Mouse (Mus musculus) MEL (cell line): Measurements from ENCODE around the gene Gm10778. TPM values are rescaled to one million over a fixed set of nuclear protein-coding genes. Genes with fewer than 3 reads are reported as not detected.

Source experiments
- DNase-seq: peaks from one replicate; pipeline ENCODE4 v3.0.0; 2011; ENCODE audit warnings: low read depth, low spot score
- H3K27ac ChIP-seq: 2 replicates; pipeline ENCODE4 v1.5.1; 2012; ENCODE audit warnings: low read depth, mild to moderate bottlenecking, control low read depth, low read length, moderate library complexity; ENCODE audit not compliant: control insufficient read depth
- H3K27me3 ChIP-seq, 2 experiments: fragments of 150-350 bp in 1 of 2; sonication (generic) in 1 of 2; 2 replicates each; pipeline ENCODE4 v1.6.1; 2012; ENCODE audit warnings: low read length in 2 of 2, mild to moderate bottlenecking in 2 of 2, improper control_type of control experiment in 1 of 2, moderate library complexity in 1 of 2; ENCODE audit not compliant: insufficient read depth in 2 of 2, control insufficient read depth in 1 of 2
- H3K36me3 ChIP-seq, 2 experiments: 2 replicates each; pipeline ENCODE4 v1.6.1; 2012 to 2014; ENCODE audit warnings: low read length in 2 of 2, improper control_type of control experiment in 1 of 2, inconsistent platforms in 1 of 2, mild to moderate bottlenecking in 1 of 2; ENCODE audit not compliant: insufficient read depth in 2 of 2, control insufficient read depth in 1 of 2
- H3K4me1 ChIP-seq, 2 experiments: fragments of 150-350 bp in 1 of 2; sonication (generic) in 1 of 2; 2 replicates each; pipeline ENCODE4 v1.6.1; 2012; ENCODE audit warnings: low read length in 2 of 2, improper control_type of control experiment in 1 of 2, mild to moderate bottlenecking in 1 of 2; ENCODE audit not compliant: insufficient read depth in 2 of 2, control insufficient read depth in 1 of 2
- H3K4me3 ChIP-seq, 2 experiments: fragments of 150-350 bp in 1 of 2; sonication (generic) in 1 of 2; 2 replicates each; pipeline ENCODE4 v1.5.1; 2012; ENCODE audit warnings: low read depth in 2 of 2, low read length in 2 of 2, mild to moderate bottlenecking in 2 of 2, moderate library complexity in 2 of 2, control low read depth in 1 of 2, improper control_type of control experiment in 1 of 2; ENCODE audit not compliant: control insufficient read depth in 1 of 2, insufficient read depth in 1 of 2
- H3K79me2 ChIP-seq: 2 replicates; pipeline ENCODE4 v1.6.1; 2012; ENCODE audit warnings: mild to moderate bottlenecking, low read length, moderate library complexity; ENCODE audit not compliant: control insufficient read depth, poor library complexity, insufficient read depth
- H3K9ac ChIP-seq: 2 replicates; pipeline ENCODE4 v1.6.1; 2012; ENCODE audit warnings: low read depth, mild to moderate bottlenecking, control low read depth, low read length, moderate library complexity; ENCODE audit not compliant: control insufficient read depth, poor library complexity, severe bottlenecking
- H3K9me3 ChIP-seq: fragments of 150-350 bp; sonication (generic); replicated peaks from 2 replicates; pipeline ENCODE4 v1.6.1; 2012; ENCODE audit warnings: mild to moderate bottlenecking, low read length, improper control_type of control experiment, moderate library complexity; ENCODE audit not compliant: insufficient read depth
- CHD1 ChIP-seq: IDR thresholded peaks from 2 replicates; pipeline ENCODE4 v1.6.1; 2012; ENCODE audit warnings: low read depth, mild to moderate bottlenecking, inconsistent platforms, low read length, improper control_type of control experiment
- CHD2 ChIP-seq: IDR thresholded peaks from 2 replicates; pipeline ENCODE4 v1.6.1; 2011; ENCODE audit warnings: low read length, improper control_type of control experiment
- CTCF ChIP-seq, 3 experiments: IDR thresholded peaks in 2 of 3; conservative IDR thresholded peaks in 1 of 3; 2 replicates each; pipeline ENCODE4 v1.5.1; 2011 to 2012; ENCODE audit warnings: low read length in 3 of 3, low read depth in 2 of 3, mild to moderate bottlenecking in 2 of 3, improper control_type of control experiment in 1 of 3, inconsistent platforms in 1 of 3, mixed read lengths in 1 of 3, moderate library complexity in 1 of 3; ENCODE audit not compliant: control insufficient read depth in 1 of 3, insufficient read depth in 1 of 3, poor library complexity in 1 of 3, severe bottlenecking in 1 of 3
- E2F4 ChIP-seq: IDR thresholded peaks from 2 replicates; pipeline ENCODE4 v1.6.1; 2011; ENCODE audit warnings: low read depth, low read length, improper control_type of control experiment, borderline replicate concordance
- ELF1 ChIP-seq: IDR thresholded peaks from 2 replicates; pipeline ENCODE4 v1.6.1; 2014; ENCODE audit warnings: low read depth, mild to moderate bottlenecking, inconsistent platforms, low read length, improper control_type of control experiment, moderate library complexity
- EP300 ChIP-seq, 2 experiments: IDR thresholded peaks; 2 replicates each; pipeline ENCODE4 v1.6.1; 2011; ENCODE audit warnings: improper control_type of control experiment in 2 of 2, low read length in 2 of 2, low read depth in 1 of 2, mild to moderate bottlenecking in 1 of 2
- ETS1 ChIP-seq: IDR thresholded peaks from 2 replicates; pipeline ENCODE4 v1.6.1; 2012; ENCODE audit warnings: low read depth, mild to moderate bottlenecking, inconsistent platforms, low read length, improper control_type of control experiment, moderate library complexity
- GATA1 ChIP-seq: IDR thresholded peaks from 2 replicates; pipeline ENCODE4 v1.6.1; 2011; ENCODE audit warnings: low read depth, low read length, improper control_type of control experiment
- KAT2A ChIP-seq: conservative IDR thresholded peaks from 2 replicates; pipeline ENCODE4 v1.6.1; 2012; ENCODE audit warnings: low read depth, low read length, improper control_type of control experiment, inconsistent platforms
- MAFK ChIP-seq: IDR thresholded peaks from 2 replicates; pipeline ENCODE4 v1.6.1; 2011; ENCODE audit warnings: low read depth, mild to moderate bottlenecking, low read length, improper control_type of control experiment, borderline replicate concordance
- MAZ ChIP-seq: IDR thresholded peaks from 2 replicates; pipeline ENCODE4 v1.6.1; 2012; ENCODE audit warnings: low read depth, mild to moderate bottlenecking, inconsistent platforms, low read length, improper control_type of control experiment
- MXI1 ChIP-seq: IDR thresholded peaks from 2 replicates; pipeline ENCODE4 v1.6.1; 2011; ENCODE audit warnings: mild to moderate bottlenecking, low read depth, low read length, improper control_type of control experiment
- MYB ChIP-seq: IDR thresholded peaks from 2 replicates; pipeline ENCODE4 v1.6.1; 2011; ENCODE audit warnings: mild to moderate bottlenecking, low read depth, low read length, improper control_type of control experiment
- MYC ChIP-seq: IDR thresholded peaks from 2 replicates; pipeline ENCODE4 v1.6.1; 2011; ENCODE audit warnings: low read depth, mild to moderate bottlenecking, low read length, improper control_type of control experiment, moderate library complexity
- NELFE ChIP-seq: IDR thresholded peaks from 2 replicates; pipeline ENCODE4 v1.6.1; 2011; ENCODE audit warnings: low read depth, low read length, improper control_type of control experiment
- NRF1 ChIP-seq: IDR thresholded peaks from 2 replicates; pipeline ENCODE4 v1.6.1; 2014; ENCODE audit warnings: low read depth, mild to moderate bottlenecking, inconsistent platforms, low read length, improper control_type of control experiment, moderate library complexity; ENCODE audit not compliant: poor library complexity, insufficient read depth, severe bottlenecking
- POLR2A ChIP-seq, 2 experiments: IDR thresholded peaks; 2 replicates each; pipeline ENCODE4 v1.6.1; 2011 to 2012; ENCODE audit warnings: low read length in 2 of 2, mild to moderate bottlenecking in 2 of 2, control low read depth in 1 of 2, improper control_type of control experiment in 1 of 2, low read depth in 1 of 2, moderate library complexity in 1 of 2; ENCODE audit not compliant: control insufficient read depth in 1 of 2, insufficient read depth in 1 of 2, poor library complexity in 1 of 2
- POLR2AphosphoS2 ChIP-seq: IDR thresholded peaks from 2 replicates; pipeline ENCODE4 v1.6.1; 2011; ENCODE audit warnings: low read length, improper control_type of control experiment
- RAD21 ChIP-seq: IDR thresholded peaks from 2 replicates; pipeline ENCODE4 v1.6.1; 2011; ENCODE audit warnings: mild to moderate bottlenecking, low read depth, low read length, improper control_type of control experiment
- SIN3A ChIP-seq: IDR thresholded peaks from 2 replicates; pipeline ENCODE4 v1.6.1; 2012; ENCODE audit warnings: low read length, improper control_type of control experiment, inconsistent platforms
- SMC3 ChIP-seq: IDR thresholded peaks from 2 replicates; pipeline ENCODE4 v1.6.1; 2011; ENCODE audit warnings: low read depth, low read length, improper control_type of control experiment
- TAL1 ChIP-seq: IDR thresholded peaks from 2 replicates; pipeline ENCODE4 v1.6.1; 2012; ENCODE audit warnings: mild to moderate bottlenecking, inconsistent platforms, low read length, moderate library complexity, mixed read lengths
- TBP ChIP-seq: IDR thresholded peaks from 2 replicates; pipeline ENCODE4 v1.8.0; 2011; ENCODE audit warnings: low read depth, low read length, improper control_type of control experiment
- TCF12 ChIP-seq: IDR thresholded peaks from 2 replicates; pipeline ENCODE4 v1.6.1; 2014; ENCODE audit warnings: low read depth, mild to moderate bottlenecking, inconsistent platforms, low read length, improper control_type of control experiment, moderate library complexity
- UBTF ChIP-seq: IDR thresholded peaks from 2 replicates; pipeline ENCODE4 v1.6.1; 2012; ENCODE audit warnings: low read depth, mild to moderate bottlenecking, inconsistent platforms, low read length, improper control_type of control experiment, moderate library complexity, borderline replicate concordance; ENCODE audit not compliant: insufficient read depth
- USF1 ChIP-seq: IDR thresholded peaks from 2 replicates; pipeline ENCODE4 v1.6.1; 2014; ENCODE audit warnings: low read depth, mild to moderate bottlenecking, inconsistent platforms, low read length, improper control_type of control experiment, moderate library complexity
- USF2 ChIP-seq, 2 experiments: IDR thresholded peaks; 2 replicates each; pipeline ENCODE4 v1.6.1; 2011 to 2012; ENCODE audit warnings: improper control_type of control experiment in 2 of 2, low read length in 2 of 2, borderline replicate concordance in 1 of 2, inconsistent platforms in 1 of 2, low read depth in 1 of 2, mild to moderate bottlenecking in 1 of 2; ENCODE audit not compliant: insufficient read depth in 1 of 2
- ZC3H11A ChIP-seq: IDR thresholded peaks from 2 replicates; pipeline ENCODE4 v1.6.1; 2012; ENCODE audit warnings: low read depth, mild to moderate bottlenecking, inconsistent platforms, low read length, improper control_type of control experiment
- ZKSCAN1 ChIP-seq: IDR thresholded peaks from 2 replicates; pipeline ENCODE4 v1.6.1; 2012; ENCODE audit warnings: low read depth, mild to moderate bottlenecking, inconsistent platforms, low read length, improper control_type of control experiment, moderate library complexity
- ZMIZ1 ChIP-seq: IDR thresholded peaks from 2 replicates; pipeline ENCODE4 v1.6.1; 2012; ENCODE audit warnings: low read depth, mild to moderate bottlenecking, inconsistent platforms, low read length, improper control_type of control experiment, moderate library complexity
- polyA plus RNA-seq, 2 experiments: library from polyadenylated mRNA; stranded (reverse) in 1 of 2; unstranded in 1 of 2; fragments of >175 nt in 1 of 2; fragments of >200 nt in 1 of 2; gene quantifications; 2 replicates each; pipeline versions ENCODE4 v1.2.1 to v1.2.4; 2012; ENCODE audit warnings: low replicate concordance in 2 of 2, low read depth in 1 of 2; ENCODE audit not compliant: insufficient read length in 2 of 2, insufficient read depth in 1 of 2, missing spikeins in 1 of 2
- total RNA-seq: library from RNA; depleted of rRNA; stranded (reverse); fragments of 300-350 nt; gene quantifications from 2 replicates; pipeline ENCODE4 v1.2.3, GENCODE M21; 2012

Gene Gm10778
- total and polyA plus RNA-seq, 3 experiments: 2.0 to 3.9 TPM; not detected in 1

DNA sequence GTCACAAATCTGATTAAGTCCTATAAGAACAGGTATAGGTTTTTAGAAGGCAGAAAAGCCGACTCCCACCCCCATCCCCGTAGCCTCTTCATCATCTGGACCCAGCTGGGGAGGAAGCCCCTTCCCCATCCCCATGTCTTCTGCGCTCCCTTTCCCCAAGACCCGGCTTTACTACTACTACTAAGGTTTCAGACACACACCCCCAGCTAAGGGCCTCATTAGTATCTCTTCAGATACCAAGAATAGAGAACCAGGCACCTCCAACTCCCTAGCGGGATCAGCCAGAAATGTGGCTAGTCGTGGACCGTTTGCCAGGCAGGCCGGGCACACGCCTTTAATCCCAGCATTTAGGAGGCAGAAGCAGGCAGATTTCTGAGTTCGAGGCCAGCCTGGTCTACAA, 48.8 kb upstream of the Gm10778 start:
- Histone ChIP-seq H3K9ac (peak overlapping the region; percentile 71), H3K27ac (peak overlapping the region; percentile 47), H3K79me2 (no peaks in the 10 kb centered on the region; the same call in 1 of the 2 replicates), H3K4me3 (peak overlapping the region; percentile 72 to 74), H3K4me1 (peaks cover 10 to 21% of the 10 kb centered on the region in 2 experiments), H3K36me3 (peaks cover 0 to 13% of the 10 kb centered on the region in 2 experiments; a peak in 2 of 4 replicates), H3K9me3 (no peaks in the 10 kb centered on the region), H3K27me3 (no peaks in the 10 kb centered on the region)
- TF ChIP-seq ZMIZ1: no peak
- no peak for TF ChIP-seq USF2 (IDR thresholded peaks at IDR 0.05; ENCODE audit: borderline replicate concordance in 1 of 2, insufficient read depth in 1 of 2, low read depth in 1 of 2, low read length in 2 of 2)
- TF ChIP-seq ZC3H11A: no peak
- no peak for TF ChIP-seq USF1
- TF ChIP-seq MAFK: no peak
- TF ChIP-seq CHD1: no peak
- TF ChIP-seq GATA1: no peak
- DNase-seq: peak; percentile 52

DNA sequence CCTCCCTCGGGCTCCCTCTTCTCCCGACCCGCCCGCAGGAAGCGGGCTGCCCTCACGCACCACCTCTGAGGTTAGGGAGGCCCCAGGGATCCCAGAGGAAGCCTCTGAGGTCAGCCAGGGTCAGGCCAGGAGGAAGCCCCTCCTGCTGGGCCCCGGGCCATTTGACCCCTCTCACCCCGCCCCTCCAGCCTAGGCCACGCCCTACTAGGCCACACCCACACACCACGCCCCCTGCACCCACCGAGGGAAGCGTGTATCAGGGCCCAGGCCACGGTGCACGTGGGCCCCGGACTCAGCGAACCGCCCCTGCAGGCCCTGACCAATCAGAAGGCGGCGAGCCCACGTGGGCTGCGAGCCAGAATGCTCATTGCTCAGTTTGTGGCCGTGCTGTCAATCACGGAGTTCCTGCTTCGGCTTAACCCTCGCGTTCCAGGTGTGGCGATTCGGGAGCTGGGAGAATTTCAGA, 48.1 kb upstream of the Gm10778 start, which contains the start of gene Tle6:
Tle6 (minus strand) TSS at position 336 of the 466 bp plus-strand sequence.
- Histone ChIP-seq H3K4me3 (peak within 1 kb of the TSS; percentile 74 to 87), H3K27ac (peak within 1 kb of the TSS; percentile 58), H3K27me3 (no peaks in the 10 kb centered on the region), H3K36me3 (peaks cover 0 to 13% of the 10 kb centered on the region in 2 experiments; a peak in 2 of 4 replicates), H3K4me1 (peaks cover 10 to 21% of the 10 kb centered on the region in 2 experiments), H3K9me3 (no peaks in the 10 kb centered on the region), H3K79me2 (no peaks in the 10 kb centered on the region; the same call in 1 of the 2 replicates), H3K9ac (peak within 1 kb of the TSS; percentile 71)
- peak; percentile 98 for DNase-seq
- TF ChIP-seq TAL1 (no peak), KAT2A (no peak), TBP (no peak), POLR2AphosphoS2 (no peak; the same call in 1 of the 2 replicates), E2F4 (no peak), ETS1 (peak; percentile 22; the same call in 1 of the 2 replicates), CHD2 (no peak), TCF12 (peak; percentile 38; the same call in 1 of the 2 replicates), MAZ (peak; percentile 57; the same call in 1 of the 2 replicates), POLR2A (IDR thresholded peaks at IDR 0.05; ENCODE audit: control insufficient read depth in 1 of 2, insufficient read depth in 1 of 2, low read depth in 1 of 2, low read length in 2 of 2, poor library complexity in 1 of 2) (peak in 1 of 2 experiments; percentile 40; a peak in 1 of 4 replicates), MAFK (no peak), SMC3 (no peak), USF2 (IDR thresholded peaks at IDR 0.05; ENCODE audit: borderline replicate concordance in 1 of 2, insufficient read depth in 1 of 2, low read depth in 1 of 2, low read length in 2 of 2) (peak in 1 of 2 experiments; percentile 60; a peak in 1 of 4 replicates), ELF1 (peak; percentile 64; the same call in 1 of the 2 replicates), ZKSCAN1 (no peak), GATA1 (0 out of 2 replicates have a peak, but pooled peaks have one; percentile 2), NELFE (peak; percentile 7; the same call in 1 of the 2 replicates), EP300 (IDR thresholded peaks at IDR 0.05; ENCODE audit: low read depth in 1 of 2, low read length in 2 of 2) (peak in 1 of 2 experiments; percentile 49; a peak in 2 of 4 replicates), MYB (no peak), RAD21 (no peak), SIN3A (peak; percentile 92), UBTF (no peak), MXI1 (peak; percentile 95), MYC (peak; percentile 65; the same call in 1 of the 2 replicates), CTCF (IDR thresholded peaks at IDR 0.05 in 2 of 3, conservative IDR thresholded peaks at IDR 0.05 in 1 of 3; ENCODE audit: control insufficient read depth in 1 of 3, insufficient read depth in 1 of 3, low read depth in 2 of 3, low read length in 3 of 3, poor library complexity in 1 of 3, severe bottlenecking in 1 of 3) (peak in 1 of 3 experiments; percentile 49; a peak in 2 of 6 replicates), NRF1 (peak; percentile 26; the same call in 1 of the 2 replicates)
